Mouse (Mus musculus) lung, adult 2 months (tissue): ENCODE results near the gene Syngr2. TPM values are rescaled to one million over a fixed set of nuclear protein-coding genes. Genes with fewer than 3 reads are reported as not detected.
"Not testable (repeated sequence)": the region's sequence is repeated elsewhere in the genome, so short reads cannot be mapped to it uniquely, and the experiment has no call there.

Experiments
- DNase-seq: peaks from one replicate; pipeline ENCODE4 v3.0.0; 2022
- H3K4me1 ChIP-seq: fragments of 200-500 bp; 2 replicates; pipeline ENCODE4 v1.6.1; 2011; ENCODE audit warnings: low read length; ENCODE audit not compliant: control insufficient read depth, insufficient read depth
- H3K4me3 ChIP-seq: fragments of 200-500 bp; replicated peaks from 2 replicates; pipeline ENCODE3; 2011; ENCODE audit warnings: low read depth, mild to moderate bottlenecking, control low read depth, low read length; ENCODE audit errors: extremely low read depth
- CTCF ChIP-seq: fragments of 200-500 bp; IDR thresholded peaks from 2 replicates; pipeline ENCODE4 v1.5.1; 2011; ENCODE audit warnings: mild to moderate bottlenecking, low read length, control low read depth; ENCODE audit not compliant: insufficient read depth
- POLR2A ChIP-seq: fragments of 200-500 bp; IDR thresholded peaks from 2 replicates; pipeline ENCODE4 v1.6.1; 2011; ENCODE audit warnings: low read depth, mild to moderate bottlenecking, control low read depth, low read length, borderline replicate concordance; ENCODE audit errors: extremely low read depth
- WGBS: fragments of 180-500 bp; shearing (Covaris S2); methylation state at CpG from one replicate; pipeline ENCODE4 v1.1.7; 2018; 5-methylcytosine and 5-hydroxymethylcytosine counted together
- polyA plus RNA-seq: library from polyadenylated mRNA; depleted of rRNA; stranded (reverse); fragments of >200 nt; gene quantifications from 2 replicates; pipeline ENCODE4 v1.2.3, GENCODE M21; 2012

Syngr2 gene
- polyA plus RNA-seq, 1 experiment, result 191 TPM

- TF ChIP-seq POLR2A (no peak), CTCF (no peak)
- DNase-seq, result no peak
- Histone ChIP-seq H3K4me3 (no peak overlapping the region), H3K4me1 (no peaks in the 10 kb centered on the region)
- WGBS, result 77% methylated on average over 7 of the region's 7 CpGs
Measured at GRCm38 (mm10) chr11:117801650-117802049, 7.8 kb upstream of the Syngr2 start.

DNA sequence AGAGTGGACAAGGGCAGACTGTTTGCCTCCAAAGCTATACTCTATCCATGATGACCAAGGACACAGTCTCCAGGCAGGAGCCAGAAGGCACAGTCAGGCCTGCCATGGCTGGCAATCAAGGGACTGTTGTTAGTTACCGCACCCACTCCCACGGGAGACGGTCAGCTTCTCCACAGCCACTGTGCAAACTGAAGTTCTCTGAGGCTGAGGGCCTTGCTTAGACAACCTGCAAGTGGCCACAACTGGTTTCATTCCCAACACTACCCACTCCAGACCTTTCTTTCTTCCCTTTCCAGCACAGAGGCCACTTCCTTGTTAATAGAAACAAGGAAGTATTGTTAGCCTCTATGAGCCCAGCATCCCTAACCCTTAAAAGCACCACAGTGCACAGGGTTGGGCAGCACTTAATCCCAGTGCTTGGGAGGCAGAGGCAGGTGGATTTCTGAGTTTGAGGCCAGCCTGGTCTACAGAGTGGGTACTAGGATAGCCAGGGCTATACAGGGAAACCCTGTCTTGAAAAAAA is 6.2 kb upstream of the Syngr2 start:
- WGBS, result 71% methylated on average over 3 of the region's 3 CpGs
- no peak for DNase-seq
- no peak overlapping the region for H3K4me3 ChIP-seq
- no peaks in the 10 kb centered on the region for H3K4me1 ChIP-seq
- no peak for TF ChIP-seq CTCF
- TF ChIP-seq POLR2A, result no peak

DNA sequence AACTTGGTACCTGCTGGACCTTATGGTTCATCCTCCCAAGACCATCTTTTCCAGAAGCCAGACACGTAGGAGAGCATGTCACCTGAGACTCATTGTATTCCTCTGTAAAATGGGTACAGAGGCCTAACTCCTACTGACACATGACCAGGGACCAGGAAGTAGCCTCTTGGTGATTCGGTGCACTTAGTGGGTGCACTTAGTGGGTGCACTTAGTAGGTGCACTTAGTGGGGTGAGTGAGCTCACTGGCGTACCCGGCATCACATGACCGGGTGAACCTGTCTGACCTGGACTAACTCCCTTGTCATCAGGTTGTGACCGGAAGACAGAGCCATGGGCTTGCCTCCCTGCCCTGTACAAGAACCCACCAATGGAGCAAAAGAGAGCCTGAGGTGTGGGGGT is 2.7 kb upstream of the Syngr2 start:
- TF ChIP-seq CTCF (no peak), POLR2A (no peak)
- WGBS, result 92% methylated on average over 6 of the region's 6 CpGs
- H3K4me1 ChIP-seq, result no peaks in the 10 kb centered on the region; the same call in 1 of the 2 replicates
- no peak for DNase-seq
- H3K4me3 ChIP-seq, result no peak overlapping the region

DNA sequence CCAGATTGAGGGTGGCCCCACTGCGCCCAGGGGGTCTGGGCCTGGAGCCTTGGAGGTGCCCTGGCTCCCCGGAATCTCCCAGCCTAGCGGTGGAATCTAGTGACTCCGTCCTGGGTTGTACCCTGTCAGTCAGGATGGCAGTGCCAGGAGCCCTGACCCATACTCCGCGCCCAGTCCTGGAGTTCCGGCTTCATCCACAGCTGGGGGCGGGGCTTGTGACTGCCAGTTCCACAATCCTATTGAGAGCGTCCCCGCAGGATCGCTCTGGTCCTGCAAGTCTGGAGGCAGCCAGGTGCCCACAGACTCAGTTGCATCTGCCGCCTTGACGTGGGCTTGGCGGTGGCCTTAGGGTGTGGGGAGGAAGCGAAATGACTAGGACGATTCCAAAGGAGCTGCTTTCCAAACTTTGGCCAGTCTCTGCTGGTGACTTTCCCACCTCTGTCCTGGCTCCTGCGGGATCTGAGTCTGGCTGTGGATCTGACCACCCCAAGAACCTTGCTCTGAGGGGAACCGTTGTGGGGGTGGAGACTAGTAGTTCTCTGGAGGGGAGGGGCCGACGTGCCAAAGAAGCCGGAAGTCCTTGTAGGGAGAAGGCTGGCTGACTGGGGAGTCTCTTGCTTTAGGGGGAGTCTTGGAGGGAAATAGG is 1.1 kb downstream of the Syngr2 start:
- H3K4me3 ChIP-seq, result peak overlapping the region; percentile 93
- H3K4me1 ChIP-seq, result peaks cover 12% of the 10 kb centered on the region
- under 1% methylated on average over 21 of the region's 21 CpGs for WGBS
- peak; percentile 85 for DNase-seq
- TF ChIP-seq CTCF (peak; percentile 50), POLR2A (peak; percentile 8; the same call in 1 of the 2 replicates)

GRCm38 (mm10) chr11:117813867-117814266 is 4.4 kb downstream of the Syngr2 start:
- 30% methylated on average over 5 of the region's 5 CpGs for WGBS
- H3K4me3 ChIP-seq, result no peak overlapping the region
- TF ChIP-seq CTCF (no peak), POLR2A (no peak)
- peaks cover 12% of the 10 kb centered on the region for H3K4me1 ChIP-seq
- no peak for DNase-seq

DNA sequence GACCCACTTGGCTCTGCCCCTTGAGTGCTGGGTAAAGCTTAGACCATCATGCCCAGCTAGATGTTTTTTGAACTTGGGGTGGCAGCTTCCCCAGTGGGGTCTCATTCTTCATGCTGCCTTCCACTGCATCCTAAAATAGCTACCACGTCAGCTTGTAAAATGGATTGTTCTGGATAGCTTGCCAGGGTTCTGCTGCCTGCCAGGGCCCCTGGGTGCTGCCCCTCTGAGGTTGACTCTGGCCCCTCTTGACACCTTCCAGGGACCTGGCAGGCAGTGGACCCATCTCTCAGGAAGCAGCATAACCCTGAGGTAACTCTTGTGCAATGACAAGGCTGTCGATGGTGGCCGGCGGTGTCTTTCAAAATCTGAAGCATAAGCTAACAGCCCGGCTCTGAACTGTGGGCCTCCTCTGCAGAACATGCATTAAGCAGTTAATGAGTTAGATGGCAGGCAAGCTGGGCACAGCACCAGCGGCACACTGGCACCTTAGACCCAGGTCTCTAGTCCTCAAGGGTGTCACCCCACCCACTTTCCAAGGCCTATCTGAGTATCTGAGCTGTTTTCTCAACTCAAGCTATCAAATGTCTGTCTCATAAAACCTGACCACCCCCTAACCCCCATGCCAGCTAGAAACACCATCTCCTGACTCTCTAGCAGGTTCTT is 5.4 kb downstream of the Syngr2 start:
- no peak overlapping the region for H3K4me3 ChIP-seq
- no peak for DNase-seq
- H3K4me1 ChIP-seq, result peaks cover 12% of the 10 kb centered on the region
- WGBS, result 73% methylated on average over 6 of the region's 6 CpGs
- TF ChIP-seq POLR2A, result no peak
- no peak for TF ChIP-seq CTCF

- not testable (repeated sequence) for H3K4me3 ChIP-seq
- 74% methylated on average over 9 of the region's 9 CpGs for WGBS
Measured at GRCm38 (mm10) chr11:117815850-117816249, 6.4 kb downstream of the Syngr2 start.

DNA sequence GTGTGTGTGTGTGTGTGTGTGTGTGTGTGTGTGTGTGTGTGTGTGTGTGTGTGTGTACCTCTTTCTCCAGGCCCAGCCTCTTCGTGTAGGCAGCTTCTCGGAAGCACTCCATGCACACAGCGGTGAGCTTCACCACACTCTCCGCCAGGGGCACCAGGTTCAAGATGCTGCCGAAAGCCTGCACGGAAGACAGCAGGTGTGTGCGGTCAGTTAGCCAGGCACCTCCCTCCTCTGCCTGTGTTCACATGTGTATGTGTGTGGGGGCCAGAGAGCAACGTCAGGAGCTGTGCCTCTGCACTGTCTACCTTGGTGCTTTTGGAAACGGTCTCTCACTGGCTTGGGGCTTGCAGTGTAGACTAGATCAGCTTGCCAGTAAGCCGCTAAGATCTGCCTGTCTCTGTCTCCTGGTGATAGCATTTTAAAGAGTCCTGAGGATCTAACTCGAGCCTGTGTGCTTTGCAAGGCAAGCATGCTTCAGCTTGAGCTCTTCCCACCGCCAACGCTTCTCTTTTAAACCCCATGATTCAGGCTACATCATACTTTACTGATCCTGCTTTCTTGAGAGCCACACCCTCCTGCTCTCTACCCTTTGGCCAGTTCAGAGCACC is 7.0 kb downstream of the Syngr2 start:
- no peak for TF ChIP-seq POLR2A
- no peak for TF ChIP-seq CTCF
- DNase-seq, result no peak
- H3K4me3 ChIP-seq, result no peak overlapping the region
- WGBS, result 77% methylated on average over 13 of the region's 13 CpGs
- peaks cover 12% of the 10 kb centered on the region for H3K4me1 ChIP-seq

More at GRCm38 (mm10) chr11:117815850-117816249, 6.4 kb downstream of the Syngr2 start:
- DNase-seq, result not testable (repeated sequence)
- peaks cover 12% of the 10 kb centered on the region for H3K4me1 ChIP-seq

DNA sequence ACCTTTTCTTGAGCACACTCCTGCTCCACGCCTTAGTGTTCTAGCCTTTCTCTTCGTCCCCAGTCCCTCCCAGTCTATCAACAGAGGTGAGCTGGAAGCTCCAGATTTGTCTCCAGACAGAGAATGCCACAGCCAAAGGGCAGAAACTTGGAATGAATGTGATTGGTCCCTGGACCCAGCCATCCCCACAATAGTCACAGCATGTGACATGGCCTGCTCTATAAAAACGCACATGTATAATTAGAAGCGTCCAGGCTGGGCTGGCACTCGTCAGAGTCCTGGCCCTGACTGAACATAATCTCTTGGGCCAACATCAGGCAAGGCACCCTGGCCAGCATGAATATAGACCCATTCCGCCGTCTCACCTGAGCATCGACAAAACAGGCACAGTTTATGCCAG is 9.6 kb downstream of the Syngr2 start:
- Histone ChIP-seq H3K4me3 (no peak overlapping the region), H3K4me1 (peaks cover 20% of the 10 kb centered on the region)
- DNase-seq, result no peak
- 0 out of 2 replicates have a peak, but pooled peaks have one; percentile 11 for TF ChIP-seq POLR2A
- TF ChIP-seq CTCF, result no peak
- 74% methylated on average over 8 of the region's 8 CpGs for WGBS

DNA sequence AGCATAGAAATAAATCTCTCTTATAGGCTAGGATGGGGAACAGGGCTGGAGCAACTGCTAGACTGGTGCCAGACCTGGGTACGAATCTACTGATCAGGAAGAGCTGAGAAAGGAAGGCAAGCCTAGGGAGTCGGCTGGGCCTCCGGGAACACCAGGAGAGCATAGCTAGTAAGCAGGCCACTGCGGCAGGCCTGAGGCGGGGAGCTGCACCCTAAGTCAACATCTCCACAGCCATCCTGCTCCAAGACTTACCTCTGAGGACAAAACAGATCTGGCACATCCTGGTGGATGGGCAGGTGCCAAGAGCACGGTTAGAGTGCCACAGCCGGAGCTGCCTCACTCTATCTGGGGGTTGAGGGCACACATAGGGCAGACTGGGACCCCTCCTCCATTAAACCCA is 10.7 kb downstream of the Syngr2 start:
- DNase-seq, result no peak
- WGBS, result 76% methylated on average over 7 of the region's 7 CpGs
- no peak overlapping the region for H3K4me3 ChIP-seq
- H3K4me1 ChIP-seq, result peaks cover 18% of the 10 kb centered on the region
- TF ChIP-seq POLR2A, result no peak
- no peak for TF ChIP-seq CTCF
